Comparison of ENCODE assay signal across 9 mouse cellular contexts in the genomic region with DNA sequence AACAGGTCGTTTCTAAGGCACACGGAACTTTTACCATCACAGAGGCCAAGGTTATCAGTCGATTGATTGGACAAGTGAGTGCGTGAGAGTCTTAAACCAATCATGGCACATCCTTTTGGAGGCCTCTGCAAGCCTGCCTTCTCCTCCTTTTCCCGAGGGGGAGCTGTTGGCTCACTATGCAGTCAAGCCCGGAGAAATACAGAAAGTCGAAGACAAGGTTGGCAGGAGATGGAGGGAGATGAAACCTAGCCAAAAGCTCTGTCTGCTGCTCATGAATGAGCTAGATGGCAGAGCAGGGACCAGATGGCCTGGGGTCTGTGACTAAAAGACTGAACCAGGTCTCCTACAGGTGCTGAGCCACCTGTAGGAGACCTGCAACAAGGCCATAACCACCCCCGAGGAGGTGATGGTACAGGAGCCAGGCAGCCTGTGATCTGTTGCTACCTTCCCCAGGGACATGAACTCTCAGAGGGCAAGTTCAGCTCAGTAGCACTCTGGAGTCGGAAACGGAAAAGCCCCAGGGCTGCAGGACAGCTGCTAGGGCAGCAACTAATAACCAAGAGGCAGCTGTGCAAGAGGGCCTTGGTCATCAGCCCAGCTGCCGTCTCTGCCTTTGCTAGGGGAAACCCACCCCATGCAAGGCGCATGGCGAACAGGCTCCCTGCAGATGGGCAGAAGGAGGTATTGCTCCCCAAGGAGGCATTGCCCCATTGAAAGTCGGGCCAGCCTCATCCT.
DNase-seq lines count a peak whose midpoint lies in the region; ATAC-seq and TF ChIP-seq lines count a peak whose summit lies in the region.
"Had no signal": no experiment of that assay in that cellular context is flagged by ENCODE, and none has a peak within 500 bp of the region (broad histone marks: within the 10 kb centered on the region; RNA-seq: fewer than 3 reads in every experiment).

No protein-coding gene starts in this region.

- 10% methylated on average over 14 of the region's 14 CpGs for WGBS in cerebellum, adult 2 months
- 64% methylated on average over 14 of the region's 14 CpGs for WGBS in hindbrain, embryonic 12.5 days
- WGBS in midbrain, embryonic 15.5 days = 63% methylated on average over 14 of the region's 14 CpGs

- peaks cover 34% of the 10 kb centered on the region for H3K9me3 ChIP-seq in hindbrain, embryonic 12.5 days (replicated peaks)
- H3K9me3 ChIP-seq in midbrain, embryonic 15.5 days = peaks cover 6% of the 10 kb centered on the region; the same call in 1 of the 2 replicates

- TF ChIP-seq POLR2A in cerebellum, adult 2 months (IDR thresholded peaks at IDR 0.05; ENCODE audit: borderline replicate concordance, insufficient read depth, low read length) = no peak

- ATAC-seq in cerebellum, adult (ENCODE audit: insufficient number of reproducible peaks, low FRiP score, low TSS enrichment) = no peak
- ATAC-seq in hindbrain, embryonic 12.5 days (ENCODE audit: low FRiP score) = 0 out of 2 replicates have a peak, but pooled peaks have one; percentile 17
- ATAC-seq in midbrain, embryonic 15.5 days (replicated peaks) = no peak

- H3K27ac ChIP-seq in cerebellum, adult 2 months (ENCODE audit: insufficient read depth, low read length) = no peak overlapping the region
- H3K27ac ChIP-seq in hindbrain, embryonic 12.5 days = no peak overlapping the region
- peak overlapping the region; percentile 26; the same call in 1 of the 2 replicates for H3K27ac ChIP-seq in midbrain, embryonic 15.5 days

- H3K36me3 ChIP-seq in hindbrain, embryonic 12.5 days = peaks cover 40% of the 10 kb centered on the region
- H3K36me3 ChIP-seq in midbrain, embryonic 15.5 days (replicated peaks) = peaks cover 29% of the 10 kb centered on the region

- no peak overlapping the region for H3K9ac ChIP-seq in hindbrain, embryonic 12.5 days
- H3K9ac ChIP-seq in midbrain, embryonic 15.5 days = no peak overlapping the region

- H3K4me2 ChIP-seq in hindbrain, embryonic 12.5 days (replicated peaks) = no peak overlapping the region
- no peak overlapping the region for H3K4me2 ChIP-seq in midbrain, embryonic 15.5 days

- DNase-seq in cerebellum, adult 2 months = peak; percentile 27 to 43
- peak; percentile 74 for DNase-seq in ES-CJ7 (ENCODE audit: low read depth, low spot score)
- DNase-seq in embryo, embryonic 11 days = peak; percentile 55
- DNase-seq in left cerebral cortex, adult 11 months (ENCODE audit: low spot score) = peak; percentile 37
- DNase-seq in thymus, postnatal 0 days (ENCODE audit: low spot score) = no peak

- no peaks in the 10 kb centered on the region for H3K4me1 ChIP-seq in cerebellum, adult 2 months (ENCODE audit: control insufficient read depth, insufficient read depth, low read length)
- H3K4me1 ChIP-seq in hindbrain, embryonic 12.5 days = peaks cover 46% of the 10 kb centered on the region
- H3K4me1 ChIP-seq in midbrain, embryonic 15.5 days = peaks cover 42% of the 10 kb centered on the region

- no peak overlapping the region for H3K4me3 ChIP-seq in cerebellum, adult 2 months (replicated peaks; ENCODE audit: insufficient read depth, low read depth, low read length)
- no peak overlapping the region for H3K4me3 ChIP-seq in hindbrain, embryonic 12.5 days
- no peak overlapping the region for H3K4me3 ChIP-seq in midbrain, embryonic 15.5 days
- H3K4me3 ChIP-seq: erythroblast, embryonic 14.5 days had no signal

- peak; percentile 55; the same call in 1 of the 2 replicates for TF ChIP-seq CTCF in cerebellum, adult 2 months (IDR thresholded peaks at IDR 0.05; ENCODE audit: borderline replicate concordance, insufficient read depth, low read depth, low read length)

- no peaks in the 10 kb centered on the region; the same call in 1 of the 2 replicates for H3K27me3 ChIP-seq in cerebellum, adult 2 months (ENCODE audit: control insufficient read depth, insufficient read depth, low read length)
- peaks cover 10% of the 10 kb centered on the region; the same call in 1 of the 2 replicates for H3K27me3 ChIP-seq in hindbrain, embryonic 12.5 days
- H3K27me3 ChIP-seq in midbrain, embryonic 15.5 days (replicated peaks) = no peaks in the 10 kb centered on the region
